ENCODE assay signal across 13 mouse cellular contexts in genomic region chr6:146544622-146545021, GRCm38 (mm10). TPM values are rescaled to one million over a fixed set of nuclear protein-coding genes. Genes with fewer than 3 reads are reported as not detected.
DNase-seq lines count a peak whose midpoint lies in the region; ATAC-seq and TF ChIP-seq lines count a peak whose summit lies in the region.
"Had no signal": no experiment of that assay in that cellular context is flagged by ENCODE, and none has a peak within 500 bp of the region (broad histone marks: within the 10 kb centered on the region; RNA-seq: fewer than 3 reads in every experiment).

No protein-coding gene starts in this region.

- H3K36me3 ChIP-seq in heart, adult 2 months (ENCODE audit: control insufficient read depth, insufficient read depth, low read length): no peaks in the 10 kb centered on the region
- peaks cover 19% of the 10 kb centered on the region for H3K36me3 ChIP-seq in kidney, postnatal 0 days (ENCODE audit: insufficient read depth, low read length)
- H3K36me3 ChIP-seq in kidney, embryonic 16.5 days (ENCODE audit: insufficient read depth, low read length): peaks cover 19% of the 10 kb centered on the region

- peak; percentile 44 for TF ChIP-seq CTCF in heart, adult 2 months (IDR thresholded peaks at IDR 0.05)
- TF ChIP-seq CTCF in kidney, postnatal 0 days (IDR thresholded peaks at IDR 0.05; ENCODE audit: low read depth): peak; percentile 29; the same call in 1 of the 2 replicates

- H3K4me1 ChIP-seq in heart, adult 2 months (ENCODE audit: control insufficient read depth, insufficient read depth, low read length): peaks cover 4% of the 10 kb centered on the region
- H3K4me1 ChIP-seq in kidney, postnatal 0 days (replicated peaks; ENCODE audit: insufficient read depth, low read length): no peaks in the 10 kb centered on the region
- no peaks in the 10 kb centered on the region for H3K4me1 ChIP-seq in kidney, embryonic 16.5 days (ENCODE audit: insufficient read depth, low read length)
- H3K4me1 ChIP-seq: midbrain, embryonic 12.5 days had no signal

- H3K4me3 ChIP-seq in heart, adult 2 months: no peak overlapping the region
- no peak overlapping the region for H3K4me3 ChIP-seq in kidney, postnatal 0 days (replicated peaks; ENCODE audit: low read depth, low read length)
- H3K4me3 ChIP-seq in kidney, embryonic 16.5 days (ENCODE audit: low read length): no peak overlapping the region
- H3K4me3 ChIP-seq: midbrain, embryonic 12.5 days had no signal

- no peaks in the 10 kb centered on the region for H3K79me2 ChIP-seq in heart, adult 2 months (replicated peaks; ENCODE audit: control insufficient read depth, insufficient read depth, low read length)

- H3K9me3 ChIP-seq in kidney, postnatal 0 days (replicated peaks; ENCODE audit: low read length): no peaks in the 10 kb centered on the region
- H3K9me3 ChIP-seq in kidney, embryonic 16.5 days (ENCODE audit: low read length): no peaks in the 10 kb centered on the region
- H3K9me3 ChIP-seq: midbrain, embryonic 12.5 days had no signal

- peak overlapping the region; percentile 70 for H3K27ac ChIP-seq in heart, adult 2 months
- no peak overlapping the region for H3K27ac ChIP-seq in kidney, postnatal 0 days
- no peak overlapping the region for H3K27ac ChIP-seq in kidney, embryonic 16.5 days (ENCODE audit: low read length)
- H3K27ac ChIP-seq: midbrain, embryonic 12.5 days had no signal

- 93% methylated on average over 1 of the region's 1 CpGs for WGBS in heart, adult 2 months
- WGBS in kidney, postnatal 0 days: 92% methylated on average over 1 of the region's 1 CpGs
- 84% methylated on average over 1 of the region's 1 CpGs for WGBS in kidney, embryonic 16.5 days

- ATAC-seq in kidney, postnatal 0 days (replicated peaks; ENCODE audit: low FRiP score, low read depth): no peak
- ATAC-seq in kidney, embryonic 16.5 days (ENCODE audit: low FRiP score, low TSS enrichment): no peak
- ATAC-seq in common myeloid progenitor, adult 5-6 weeks (replicated peaks; ENCODE audit: low read depth, poor library complexity, severe bottlenecking): peak; percentile 52; the same call in 1 of the 2 replicates

- intact Hi-C loops in heart, adult 2 months (cut with DNase I): loop anchor here (5.0 kb wide), 1 partner anchor 132 kb away; no protein-coding TSS in a partner anchor

- TF ChIP-seq POLR2A in heart, adult 2 months (IDR thresholded peaks at IDR 0.05; ENCODE audit: insufficient read depth, low read depth, low read length): no peak

- no peak for TF ChIP-seq EP300 in heart, adult 2 months (IDR thresholded peaks at IDR 0.05; ENCODE audit: insufficient read depth, low read depth, low read length)

- no peak overlapping the region for H3K4me2 ChIP-seq in kidney, postnatal 0 days (ENCODE audit: low read length)
- no peak overlapping the region for H3K4me2 ChIP-seq in kidney, embryonic 16.5 days (replicated peaks; ENCODE audit: low read depth, low read length)
- H3K4me2 ChIP-seq: midbrain, embryonic 12.5 days had no signal

- H3K27me3 ChIP-seq in heart, adult 2 months (ENCODE audit: control insufficient read depth, insufficient read depth, low read length): no peaks in the 10 kb centered on the region
- no peaks in the 10 kb centered on the region for H3K27me3 ChIP-seq in kidney, postnatal 0 days (ENCODE audit: insufficient read depth, low read length)
- H3K27me3 ChIP-seq in kidney, embryonic 16.5 days (ENCODE audit: insufficient read depth, low read length): no peaks in the 10 kb centered on the region
- H3K27me3 ChIP-seq: midbrain, embryonic 12.5 days had no signal

- DNase-seq in heart, adult 2 months: no peak
- no peak for DNase-seq in heart, adult 8-10 months (ENCODE audit: low spot score)
- peak; percentile 21 for DNase-seq in kidney, postnatal 0 days (ENCODE audit: low spot score)
- peak; percentile 30 for DNase-seq in A20 (ENCODE audit: low read depth, low spot score)
- DNase-seq in spleen, postnatal 10 days (ENCODE audit: low spot score in 2 of 2): no peak
- DNase-seq in layer of hippocampus, postnatal 36 days: no peak
- DNase-seq: adrenal gland, postnatal 14 days; kidney, adult 11 months; liver; lung, postnatal 10 days had no signal

- no peak overlapping the region for H3K9ac ChIP-seq in heart, adult 2 months (ENCODE audit: low read depth, low read length)
- H3K9ac ChIP-seq in kidney, postnatal 0 days (ENCODE audit: low read depth, low read length): no peak overlapping the region
- no peak overlapping the region for H3K9ac ChIP-seq in kidney, embryonic 16.5 days (replicated peaks; ENCODE audit: low read length)
- H3K9ac ChIP-seq: midbrain, embryonic 12.5 days had no signal

RNA-seq across cellular contexts. Expression of gene Fgfr1op2, which starts 32.4 kb away (rescaled TPM):
- 10 to 100 TPM; 67.5 to 72.2 TPM for total RNA-seq in heart, adult 2 months (2021)
- 31.3 and 42.6 TPM in 2 replicates for polyA plus RNA-seq in heart, adult 2 months (2012; rRNA removed)
- total RNA-seq in heart, adult 8-10 months (2022): 10 to 100 TPM; 66.1 to 70.9 (median 68.7) TPM
- 91.1 and 95.4 TPM in 2 replicates for polyA plus RNA-seq in kidney, postnatal 0 days (2015; fragmentation: Nextera tagmentation; extraction: Ambion mirVana)
- polyA plus RNA-seq in kidney, embryonic 16.5 days (2015; fragmentation: Nextera tagmentation; extraction: Ambion mirVana): 92.6 and 92.7 TPM in 2 replicates
- total RNA-seq in common myeloid progenitor, adult 5-6 weeks (2017): 155 and 157 TPM in 2 replicates
- 100 to 1,000 TPM; 109 to 114 TPM for total RNA-seq in layer of hippocampus, postnatal 36 days (2021)

RNA-seq across cellular contexts. Expression of gene Ints13, which starts 33.0 kb away (rescaled TPM):
- 10 to 100 TPM; 17.8 to 18.2 TPM for total RNA-seq in heart, adult 2 months (2021)
- 8.5 and 20.5 TPM in 2 replicates for polyA plus RNA-seq in heart, adult 2 months (2012; rRNA removed)
- 10 to 100 TPM; 18.7 to 21.4 (median 20.1) TPM for total RNA-seq in heart, adult 8-10 months (2022)
- polyA plus RNA-seq in kidney, postnatal 0 days (2015; fragmentation: Nextera tagmentation; extraction: Ambion mirVana): 49.4 and 53.7 TPM in 2 replicates
- polyA plus RNA-seq in kidney, embryonic 16.5 days (2015; fragmentation: Nextera tagmentation; extraction: Ambion mirVana): 79.5 and 83.1 TPM in 2 replicates
- 104 and 135 TPM in 2 replicates for total RNA-seq in common myeloid progenitor, adult 5-6 weeks (2017)
- total RNA-seq in layer of hippocampus, postnatal 36 days (2021): 10 to 100 TPM; 41.1 to 51.9 TPM

RNA-seq across cellular contexts. Expression of gene Itpr2, which starts 42.6 kb away (rescaled TPM):
- total RNA-seq in heart, adult 2 months (2021): 10 to 100 TPM; 20.1 to 23.7 TPM
- polyA plus RNA-seq in heart, adult 2 months (2012; rRNA removed): 6.6 and 8.1 TPM in 2 replicates
- 10 to 100 TPM; 19.4 to 28.1 (median 21.2) TPM for total RNA-seq in heart, adult 8-10 months (2022)
- polyA plus RNA-seq in kidney, postnatal 0 days (2015; fragmentation: Nextera tagmentation; extraction: Ambion mirVana): 17.3 and 17.4 TPM in 2 replicates
- 14.0 and 14.5 TPM in 2 replicates for polyA plus RNA-seq in kidney, embryonic 16.5 days (2015; fragmentation: Nextera tagmentation; extraction: Ambion mirVana)
- 16.3 and 18.5 TPM in 2 replicates for total RNA-seq in common myeloid progenitor, adult 5-6 weeks (2017)
- total RNA-seq in layer of hippocampus, postnatal 36 days (2021): 10 to 100 TPM; 15.7 to 21.3 TPM

Comparison
In these comparisons a context has a peak if more than half of its experiments do, and no peak if none do; other contexts are left out.
1. DNase-seq: peak in kidney, postnatal 0 days (single experiment) and A20 (single experiment); none in heart, adult 2 months (0 of 2), heart, adult 8-10 months (single experiment), spleen, postnatal 10 days (0 of 2) and layer of hippocampus, postnatal 36 days (0 of 2).